Mouse (Mus musculus) adrenal gland, adult 8-10 months (tissue): Measurements from ENCODE around the gene Gm21992. TPM values are rescaled to one million over a fixed set of nuclear protein-coding genes. Genes with fewer than 3 reads are reported as not detected.
"Not testable (repeated sequence)": the region's sequence is repeated elsewhere in the genome, so short reads cannot be mapped to it uniquely, and the experiment has no call there.

ENCODE experiments used
- DNase-seq: peaks from one replicate; pipeline ENCODE4 v3.0.0; 2022
- total RNA-seq, 4 experiments: library from RNA; stranded (reverse); gene quantifications; 2 replicates each; pipeline ENCODE4 v1.2.4; 2022

Gm21992 gene
- total RNA-seq, 4 experiments from 2014 or later, result 20.7 to 31.8 (median 24.4) TPM

DNA sequence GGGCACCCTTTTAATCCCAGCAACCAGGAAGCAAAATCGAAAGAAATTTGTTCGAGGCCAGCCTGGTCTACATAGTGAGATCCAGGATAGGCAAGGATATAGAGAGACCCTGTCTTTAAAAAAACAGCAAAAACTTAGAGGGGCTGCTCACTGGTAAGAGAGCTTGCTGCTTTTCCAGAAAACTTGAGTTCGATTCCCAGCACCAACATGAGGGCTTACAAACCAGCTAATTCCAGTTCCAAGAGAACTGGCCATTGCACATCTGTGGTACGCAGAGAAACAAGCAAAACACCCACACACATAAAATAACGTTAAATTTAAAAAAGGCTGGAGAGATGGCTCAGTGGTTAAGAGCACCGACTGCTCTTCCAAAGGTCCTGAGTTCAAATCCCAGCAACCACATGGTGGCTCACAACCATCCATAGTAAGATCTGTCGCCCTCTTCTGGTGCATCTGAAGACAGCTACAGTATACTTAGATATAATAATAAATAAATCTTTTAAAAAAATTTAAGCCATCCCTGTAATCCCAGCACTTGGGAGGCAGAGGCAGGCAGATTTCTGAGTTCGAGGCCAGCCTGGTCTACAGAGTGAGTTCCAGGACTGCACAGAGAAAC, 1.0 kb upstream of the Gm21992 start:
- not testable (repeated sequence) for DNase-seq

DNA sequence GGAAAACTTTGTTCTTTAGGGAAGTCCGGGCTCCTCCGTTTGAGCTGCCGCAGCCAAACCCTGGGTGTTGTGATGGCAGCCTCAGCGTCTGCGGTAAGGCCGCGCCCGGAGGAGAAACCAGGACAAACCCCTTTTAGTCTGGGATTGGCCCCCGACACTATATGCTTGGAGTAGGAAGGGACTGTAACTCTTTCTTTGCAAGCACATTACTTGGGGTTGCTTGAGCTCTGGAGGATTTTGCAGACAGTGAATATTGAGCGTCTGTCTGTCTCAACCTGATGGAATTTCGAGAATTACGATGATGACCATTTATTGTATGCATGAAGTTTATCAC, 464 bp upstream of the Gm21992 start:
- DNase-seq, result no peak

DNA sequence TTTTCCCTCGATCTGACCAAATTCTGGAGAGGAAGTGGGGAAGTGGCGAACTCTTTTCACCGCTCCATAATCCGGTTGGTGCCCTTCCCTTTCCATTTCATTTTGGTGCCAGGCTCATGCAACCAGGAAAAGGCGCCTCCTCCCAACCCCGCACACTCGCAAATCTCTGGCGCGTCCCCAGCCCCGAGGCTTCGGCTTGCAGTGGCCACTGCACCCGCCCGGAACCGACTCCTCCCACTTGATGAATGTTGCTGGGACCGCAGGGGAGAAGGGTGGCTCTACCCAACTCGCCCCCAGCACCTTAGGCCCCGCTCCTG, 708 bp downstream of the Gm21992 start:
- DNase-seq, result no peak

DNA sequence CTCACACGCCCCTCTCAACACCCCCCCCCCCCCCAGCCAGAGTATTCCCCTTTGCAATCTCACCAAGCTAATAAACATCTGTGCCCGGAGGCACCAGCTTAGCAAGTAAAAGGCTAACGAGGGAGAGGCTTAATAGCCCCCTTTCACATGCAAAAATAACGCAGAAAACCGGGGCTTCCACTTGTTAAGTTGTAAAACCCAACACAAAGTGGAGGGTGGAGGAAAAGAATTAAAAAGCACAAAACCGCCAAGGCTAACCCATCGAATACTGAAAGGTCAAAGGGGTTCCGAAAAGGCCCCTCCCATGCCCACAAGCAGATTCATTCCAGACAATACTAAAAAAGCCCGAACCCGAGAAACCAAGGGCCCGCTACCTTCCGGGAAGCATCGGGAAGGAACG, 1.1 kb downstream of the Gm21992 start:
- no peak for DNase-seq

DNA sequence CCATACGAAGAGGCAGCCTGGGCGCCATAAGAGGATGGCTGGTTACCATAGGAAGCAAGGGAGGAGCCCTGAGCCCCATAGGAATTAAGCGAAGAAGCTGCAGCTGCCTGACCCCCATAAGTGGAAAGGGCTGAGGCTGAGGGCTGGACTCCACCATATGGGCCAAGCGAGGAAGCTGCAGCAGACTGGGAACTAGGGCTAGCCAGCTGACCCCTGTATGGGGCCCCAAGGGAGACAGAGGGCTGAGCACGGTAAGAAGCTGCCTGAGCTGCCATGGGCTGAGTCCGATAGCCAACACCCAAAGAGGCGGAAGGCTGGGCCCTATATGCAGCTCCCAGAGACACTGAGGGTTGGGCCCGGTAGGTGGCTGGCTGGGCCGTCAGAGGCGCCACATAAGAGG, 8.1 kb downstream of the Gm21992 start:
- DNase-seq, result no peak

DNA sequence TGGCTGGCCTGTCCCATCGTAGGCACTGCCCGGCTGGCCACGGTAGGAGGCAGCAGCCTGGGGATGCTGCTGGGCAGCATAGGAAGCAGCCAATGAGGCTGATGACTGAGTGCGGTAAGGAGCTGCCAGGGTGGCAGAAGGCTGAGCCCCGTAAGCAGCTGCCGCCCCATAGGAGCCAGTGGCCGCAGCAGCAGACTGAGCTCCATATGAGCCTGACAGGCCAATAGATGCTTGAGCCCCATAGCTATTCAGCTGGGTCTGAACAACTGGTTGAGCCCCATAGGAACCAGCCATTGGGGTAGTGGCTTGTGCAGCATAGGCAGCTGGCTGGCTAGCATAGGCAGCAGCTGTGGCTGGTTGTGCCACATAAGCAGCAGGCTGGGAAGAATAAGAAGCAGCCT, 8.7 kb downstream of the Gm21992 start:
- no peak for DNase-seq

DNA sequence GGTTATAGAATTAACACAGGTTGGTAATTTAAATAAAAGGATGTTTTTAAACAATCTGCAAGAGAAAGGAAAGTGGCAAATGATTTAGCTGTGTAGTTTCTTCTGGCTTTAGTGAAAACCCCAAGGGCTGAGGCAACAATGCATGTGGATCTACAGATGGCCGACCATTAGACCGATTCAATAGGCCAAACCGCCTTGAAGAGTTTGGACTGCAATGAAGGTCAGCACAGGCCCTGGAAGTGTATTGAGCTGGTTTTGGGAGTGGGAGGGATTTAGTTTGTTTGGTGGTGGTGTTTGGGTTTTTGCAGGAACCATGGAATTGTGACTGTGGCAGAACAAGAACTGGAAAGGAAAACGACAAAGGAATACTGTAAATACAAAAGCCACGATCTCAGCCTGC, 12.3 kb downstream of the Gm21992 start:
- no peak for DNase-seq

DNA sequence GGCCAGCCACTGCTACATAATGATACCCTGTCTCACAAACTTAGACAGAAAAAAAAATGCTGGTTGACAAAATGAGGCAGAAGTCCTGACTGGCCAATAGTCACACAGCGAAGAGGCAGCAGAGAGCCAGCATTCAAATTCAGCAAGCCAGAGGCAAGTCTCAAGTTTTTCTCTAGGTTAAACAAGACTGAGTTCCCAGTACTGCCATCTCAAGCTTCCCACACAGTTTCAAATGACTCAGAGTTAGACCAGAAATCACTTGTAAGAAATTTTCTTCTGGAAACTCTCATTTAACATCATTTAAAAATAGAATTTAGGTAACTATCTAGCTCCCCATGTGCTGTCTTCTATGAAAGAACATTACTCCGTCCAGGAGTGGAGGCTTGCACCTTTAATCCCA, 13.6 kb downstream of the Gm21992 start:
- no peak for DNase-seq

DNA sequence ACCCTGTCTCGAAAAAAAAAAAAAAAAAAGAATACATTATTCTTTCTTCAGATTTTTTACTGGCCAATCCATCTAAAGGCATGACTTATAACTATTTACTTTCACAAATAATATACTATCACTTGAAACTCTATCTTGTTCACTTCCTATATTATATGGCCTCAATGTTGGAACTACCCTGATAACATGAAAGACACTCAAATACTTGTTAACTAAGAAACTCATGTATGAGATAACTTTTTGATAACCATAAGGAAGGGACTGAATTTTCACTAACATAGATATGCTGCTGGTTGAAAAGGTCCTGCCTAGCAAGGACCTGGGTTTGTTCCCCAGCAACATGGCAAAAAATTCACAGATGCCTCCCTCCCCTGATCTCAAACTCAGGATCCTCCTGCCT, 15.5 kb downstream of the Gm21992 start:
- DNase-seq, result no peak

DNA sequence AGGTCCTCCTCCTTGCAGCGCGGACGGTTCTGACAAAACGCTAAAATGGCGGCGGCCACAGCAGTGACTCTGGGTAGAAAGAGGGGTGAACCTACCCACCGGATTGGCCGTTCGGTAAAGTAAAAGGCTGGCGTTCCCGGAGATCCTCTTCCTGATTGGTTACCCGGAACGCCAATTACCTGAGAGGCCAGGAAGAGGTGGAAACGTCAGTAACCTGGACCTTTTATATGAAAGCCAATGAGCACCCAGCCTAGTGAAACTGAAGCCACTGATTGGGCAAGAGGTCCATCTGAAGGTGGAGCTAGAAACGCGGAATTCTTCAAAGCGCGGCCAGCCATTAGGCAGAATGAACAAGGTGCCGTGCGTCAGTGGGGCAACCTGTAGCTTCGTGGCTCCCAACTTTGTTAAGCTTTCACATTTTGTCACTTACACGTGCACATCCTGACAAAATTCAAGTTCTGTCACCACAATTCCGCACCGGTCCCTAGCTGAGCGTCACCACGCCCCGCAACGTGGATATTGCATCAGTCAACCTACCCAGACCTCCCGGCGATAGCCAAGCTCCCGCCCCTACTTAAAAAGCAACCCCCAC, 17.5 kb downstream of the Gm21992 start, which contains the start of gene Rbm4:
TSS of gene Rbm4 (minus strand) at position 71 of the 592 bp plus-strand sequence.
- peak; percentile 98 for DNase-seq

DNA sequence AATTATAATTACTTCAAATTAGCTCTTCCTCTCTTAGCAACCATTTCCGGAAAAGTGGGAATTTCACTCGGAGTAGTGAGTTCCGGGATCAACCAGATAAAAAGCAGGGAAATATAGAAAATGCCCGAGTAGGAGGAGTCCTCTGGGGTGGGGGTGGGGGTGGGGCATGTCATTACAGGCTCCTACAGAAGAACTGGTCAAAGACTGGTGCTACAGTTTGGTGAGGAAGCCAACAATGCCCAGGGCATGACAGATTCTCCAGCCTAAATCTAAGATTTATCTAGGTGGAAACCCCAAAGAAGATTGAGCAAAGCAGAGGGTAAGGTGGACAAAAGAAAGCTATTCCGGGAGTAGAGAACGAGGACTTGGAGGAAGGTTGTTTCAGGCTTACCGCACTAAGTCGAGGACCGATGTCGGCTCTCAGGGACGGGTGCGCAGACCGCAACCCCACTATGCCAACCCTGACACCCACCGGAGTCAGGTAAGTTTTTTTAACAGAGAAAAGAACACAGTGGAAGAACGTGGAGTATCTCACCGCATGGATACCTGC, 18.1 kb downstream of the Gm21992 start:
- no peak for DNase-seq

DNA sequence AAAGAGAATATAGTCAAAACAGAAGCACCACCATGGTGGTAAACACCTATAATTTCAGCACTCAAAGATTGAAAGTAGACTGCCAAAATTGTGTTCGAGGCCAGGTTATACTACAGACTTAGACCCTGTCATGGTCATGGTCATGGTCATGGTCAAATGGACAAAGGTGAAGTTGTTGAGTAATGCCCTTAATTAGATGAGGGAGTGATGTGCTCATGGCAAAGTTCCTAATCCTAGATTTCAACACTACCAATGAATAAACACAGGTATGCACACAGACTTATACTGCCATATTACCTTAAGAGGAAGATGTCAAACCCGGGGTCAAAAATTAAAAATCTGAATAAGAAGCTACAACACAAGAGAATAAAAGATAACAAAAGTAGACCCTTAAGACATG, 25.1 kb downstream of the Gm21992 start:
- DNase-seq, result no peak

DNA sequence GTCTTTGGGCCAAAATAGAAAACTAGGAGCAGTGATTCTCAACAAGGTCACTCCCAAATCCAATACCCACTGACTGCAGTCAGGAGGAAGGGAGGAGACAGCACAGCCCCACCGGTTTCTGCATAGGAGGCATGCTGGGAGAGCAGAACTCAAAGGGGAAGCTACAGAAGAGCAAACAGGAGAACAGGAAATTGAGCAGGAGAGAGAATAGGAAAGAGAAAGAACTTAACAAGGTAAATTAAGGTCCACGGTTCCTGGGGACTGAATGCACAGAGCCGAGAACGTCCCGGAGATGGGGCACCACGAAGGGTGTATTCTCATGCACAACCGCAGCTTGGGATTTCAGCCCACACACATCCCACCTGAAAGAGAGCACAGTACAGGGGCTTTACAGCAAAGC, 26.2 kb downstream of the Gm21992 start:
- no peak for DNase-seq

DNA sequence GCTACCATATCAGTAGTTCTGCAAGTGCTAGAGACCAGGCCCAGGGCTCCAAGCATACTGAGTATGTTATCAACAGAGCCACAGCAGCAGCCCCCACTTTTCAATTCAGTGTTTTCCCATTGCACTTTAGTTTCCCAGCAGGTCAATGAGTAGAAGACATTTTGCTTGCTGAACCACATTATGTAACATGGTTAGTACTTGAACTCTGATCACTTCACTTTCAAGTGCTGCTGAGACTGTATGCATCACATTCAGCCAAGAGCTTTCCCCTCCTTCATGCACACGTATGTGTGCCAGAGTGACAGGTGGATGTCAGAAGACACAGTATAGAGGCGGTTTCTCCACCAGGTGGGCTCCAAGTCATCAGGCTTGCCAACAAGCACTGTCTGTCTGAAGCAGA, 28.5 kb downstream of the Gm21992 start:
- DNase-seq, result no peak

DNA sequence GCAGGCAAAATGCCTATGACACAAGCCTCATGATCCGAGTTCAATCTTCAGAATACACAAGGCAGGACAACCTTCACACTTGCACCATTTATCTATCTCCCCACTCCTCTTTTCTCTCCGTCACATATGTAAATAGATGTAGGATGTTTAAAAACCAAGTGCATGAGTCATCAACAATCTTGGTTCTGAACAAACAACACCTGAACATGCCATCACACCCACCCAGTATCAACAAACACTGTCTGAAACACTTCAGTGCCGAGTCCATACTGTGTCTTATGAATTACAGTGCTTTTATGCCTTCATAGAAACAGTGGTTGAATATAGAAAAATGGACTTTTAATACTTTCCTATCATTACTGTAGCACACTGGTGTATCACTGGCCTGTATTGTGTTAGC, 38.6 kb downstream of the Gm21992 start:
- no peak for DNase-seq

DNA sequence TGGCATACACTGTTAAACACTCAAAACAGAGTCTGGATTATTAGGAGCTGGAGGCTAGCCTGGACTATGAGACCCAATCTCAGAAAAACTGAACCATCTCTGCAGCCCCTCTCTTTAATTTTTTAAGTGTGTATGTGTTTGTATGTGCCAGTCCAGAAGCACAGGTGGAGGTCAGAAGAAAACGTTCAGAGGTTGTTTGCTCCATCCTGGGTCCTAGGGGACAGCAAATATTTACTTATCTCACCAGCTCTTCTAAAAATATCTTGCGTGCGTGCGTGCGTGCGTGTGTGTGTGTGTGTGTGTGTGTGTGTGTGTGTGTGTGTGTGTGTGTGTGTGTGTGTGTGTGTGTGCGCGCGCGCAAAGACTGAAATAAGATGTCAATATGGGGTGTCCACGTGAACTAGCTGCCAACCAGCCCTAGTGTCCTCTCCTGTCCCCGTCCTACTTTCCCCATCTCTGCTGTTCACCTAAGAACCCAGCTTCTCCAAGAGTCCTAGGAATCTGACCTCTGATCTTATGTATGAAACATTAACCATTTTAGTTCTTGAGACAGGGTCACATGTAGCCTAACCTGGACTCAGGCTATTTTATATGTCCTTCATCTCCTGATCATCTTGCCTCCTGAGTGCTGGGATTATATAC, 43.8 kb downstream of the Gm21992 start:
- DNase-seq, result no peak

DNA sequence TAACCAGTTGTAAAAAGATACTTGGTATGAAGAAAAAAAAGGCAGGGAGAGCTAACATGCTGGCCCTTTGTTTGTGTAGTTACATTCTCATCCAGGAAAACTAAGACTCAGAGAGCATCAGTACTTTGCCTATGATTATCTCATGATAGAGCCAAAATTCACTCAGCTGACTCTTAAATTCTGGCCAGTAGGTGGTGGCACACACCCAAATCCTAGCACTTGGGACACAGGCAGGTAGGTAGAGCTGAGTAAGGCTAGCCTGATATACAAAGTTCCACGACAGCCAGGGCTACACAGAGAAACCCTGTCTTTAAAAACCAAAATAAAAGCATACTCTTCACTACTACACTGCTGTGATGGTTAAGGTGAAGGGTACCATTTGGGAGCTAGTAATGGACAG, 48.5 kb downstream of the Gm21992 start:
- DNase-seq, result no peak

DNA sequence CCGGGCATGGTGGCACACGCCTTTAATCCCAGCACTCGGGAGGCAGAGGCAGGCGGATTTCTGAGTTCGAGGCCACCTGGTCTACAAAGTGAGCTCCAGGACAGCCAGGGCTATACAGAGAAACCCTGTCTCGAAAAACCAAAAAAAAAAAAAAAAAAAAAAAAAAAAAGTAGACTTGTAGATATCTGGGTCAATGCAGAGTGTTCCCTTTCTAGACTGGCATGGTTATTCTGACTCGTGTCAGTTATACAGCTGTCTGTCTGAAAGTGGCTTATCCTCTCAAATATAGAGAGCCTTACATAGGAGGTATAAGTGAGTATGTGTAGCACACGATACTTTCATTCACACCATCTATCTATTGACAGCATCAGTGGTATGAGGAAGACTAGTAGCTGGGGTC, 50.9 kb downstream of the Gm21992 start:
- DNase-seq, result not testable (repeated sequence)

DNA sequence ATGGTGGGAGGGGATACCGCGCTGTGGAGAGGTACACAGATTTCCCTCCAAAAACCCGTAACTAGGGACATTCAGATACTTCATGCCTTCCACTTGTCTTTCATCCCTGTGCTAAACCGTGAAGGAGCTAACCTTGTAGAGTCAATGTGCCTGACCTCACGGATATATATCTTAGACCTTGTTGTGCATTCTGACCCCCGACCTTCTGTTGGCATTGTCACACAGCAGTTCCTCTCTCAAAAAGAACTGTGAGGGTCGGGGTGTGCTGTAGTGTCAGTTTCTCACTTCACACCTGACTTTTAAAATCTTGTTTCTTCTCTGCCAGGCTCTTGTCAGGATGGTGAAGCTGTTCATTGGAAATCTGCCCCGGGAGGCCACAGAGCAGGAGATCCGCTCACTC, 54.5 kb downstream of the Gm21992 start:
- DNase-seq, result no peak

DNA sequence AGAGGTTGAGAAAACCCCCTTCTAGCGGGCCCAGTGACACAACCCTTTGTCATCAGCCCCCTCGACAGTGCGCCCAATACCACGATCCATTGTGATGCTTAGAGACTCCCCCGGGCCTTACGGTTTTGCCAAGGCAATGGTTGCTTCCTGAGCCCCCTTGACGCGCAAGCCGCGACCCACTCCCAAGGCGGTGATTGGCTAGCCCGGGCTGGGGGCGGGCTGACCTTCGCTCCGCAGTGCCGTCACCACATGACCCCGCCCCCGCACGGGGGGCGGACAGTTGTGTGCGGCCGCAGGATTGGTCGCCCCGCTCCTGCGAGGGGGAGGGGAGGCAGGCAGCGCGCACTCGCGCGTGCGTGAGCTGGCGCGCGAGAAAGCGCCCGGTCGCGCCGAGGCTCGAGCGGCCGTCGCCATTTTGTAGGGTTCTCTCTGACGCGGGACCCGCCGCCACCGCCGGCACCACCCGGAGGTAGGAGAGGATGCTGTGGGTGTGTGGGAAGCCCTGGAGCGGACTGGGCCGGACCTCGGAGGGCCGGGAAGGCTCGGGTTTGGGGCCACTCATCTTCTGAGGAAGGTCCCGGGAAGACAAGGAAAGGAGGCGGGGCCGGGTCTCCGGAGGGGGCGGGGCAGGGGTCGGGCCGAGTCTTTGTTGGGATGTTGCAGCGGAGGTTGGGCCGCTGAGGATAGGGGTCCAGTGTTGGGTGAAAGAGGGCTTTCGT, 55.1 kb downstream of the Gm21992 start, which contains the start of gene Rbm4b:
TSS of gene Rbm4b (plus strand) at position 305 of the 719 bp plus-strand sequence.
- peak; percentile 93 for DNase-seq

DNA sequence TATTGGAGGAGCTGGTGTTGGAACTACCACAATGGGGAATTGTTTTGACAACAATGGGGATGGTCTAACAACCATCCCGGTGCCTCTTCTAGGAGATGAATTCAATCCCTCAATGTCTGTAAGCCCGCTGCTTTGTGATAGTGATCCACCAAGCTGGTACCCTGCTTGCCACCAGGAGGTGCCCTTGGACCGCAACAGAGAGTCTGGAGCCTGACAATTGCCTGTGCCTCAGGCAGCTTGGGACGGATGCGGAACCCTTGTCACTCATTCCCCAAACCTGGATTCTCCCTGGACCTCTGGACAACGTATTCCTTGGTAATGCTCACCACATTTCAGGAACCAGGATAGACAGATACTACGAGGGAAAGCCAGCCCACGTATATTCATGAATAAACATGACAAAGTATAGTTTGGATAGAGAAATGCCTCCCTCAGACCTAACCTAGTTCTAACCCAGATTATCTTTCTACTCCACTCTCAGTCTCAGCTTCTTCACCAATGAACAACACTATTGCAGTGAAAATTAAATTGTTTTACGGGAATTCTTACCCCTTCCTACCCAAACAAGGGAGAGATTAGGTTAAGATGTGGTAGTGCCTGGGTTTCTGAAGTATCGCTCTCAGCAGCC, 55.7 kb downstream of the Gm21992 start:
- peak; percentile 84 for DNase-seq

DNA sequence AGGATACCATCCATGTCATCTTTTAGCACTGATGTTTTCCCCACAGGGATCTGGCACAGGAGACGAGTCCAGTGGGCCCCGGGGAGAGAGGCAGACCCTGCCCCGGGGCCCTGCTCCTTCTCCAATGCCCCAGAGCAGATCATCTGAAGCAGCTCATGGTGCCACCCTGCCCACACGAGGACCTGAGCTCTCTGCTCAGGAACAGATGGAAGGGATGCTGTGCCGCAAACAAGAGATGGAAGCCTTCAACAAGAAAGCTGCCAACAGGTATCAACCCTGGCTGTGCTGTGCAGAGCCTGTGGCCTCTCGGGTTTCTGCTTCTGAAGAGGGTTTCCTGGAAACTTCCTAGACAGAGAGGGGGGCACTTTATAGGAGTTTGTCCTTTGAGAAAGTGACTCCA, 61.4 kb downstream of the Gm21992 start:
- no peak for DNase-seq

DNA sequence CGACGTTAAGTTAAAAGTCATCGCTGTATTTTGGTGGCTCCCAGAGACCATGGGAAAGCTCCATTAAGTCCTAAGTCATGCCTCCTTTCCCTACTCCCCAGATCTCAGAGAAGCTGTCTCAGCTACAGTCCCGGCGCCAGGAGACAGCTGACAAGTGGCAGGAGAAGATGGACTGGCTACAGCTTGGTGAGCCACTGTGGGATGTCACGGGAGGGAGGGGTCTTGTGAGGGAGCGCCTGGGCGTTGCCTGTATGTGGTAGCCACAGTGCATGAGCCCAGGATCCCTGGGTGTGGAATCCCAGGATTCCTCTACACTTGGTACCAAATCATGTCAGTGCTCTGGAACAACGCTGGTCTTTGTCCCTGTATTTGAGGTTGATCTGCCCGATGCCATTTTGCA, 62.9 kb downstream of the Gm21992 start:
- no peak for DNase-seq
